Mouse (Mus musculus): ENCODE data around the gene Elane. TPM values are rescaled to one million over a fixed set of nuclear protein-coding genes. Genes with fewer than 3 reads are reported as not detected.
A peak's percentile ranks its signal among the peaks of the same experiment; 100 is the strongest.

Elane gene
- polyA plus RNA-seq, 1 experiment from 2014 or later: not detected

- no peak for ATAC-seq (replicated peaks)
- Histone ChIP-seq H3K9me3 (no peaks in the 10 kb centered on the region), H3K27me3 (no peaks in the 10 kb centered on the region), H3K4me1 (peaks cover 46% of the 10 kb centered on the region), H3K4me3 (no peak overlapping the region), H3K4me2 (replicated peaks) (no peak overlapping the region), H3K36me3 (peaks cover 5% of the 10 kb centered on the region; the same call in 1 of the 2 replicates), H3K27ac (replicated peaks) (no peak overlapping the region), H3K9ac (replicated peaks) (no peak overlapping the region)
- 88% methylated on average over 16 of the region's 16 CpGs for WGBS
Measured at GRCm38 (mm10) chr10:79930826-79931186, 44.8 kb downstream of the Elane start.

DNA sequence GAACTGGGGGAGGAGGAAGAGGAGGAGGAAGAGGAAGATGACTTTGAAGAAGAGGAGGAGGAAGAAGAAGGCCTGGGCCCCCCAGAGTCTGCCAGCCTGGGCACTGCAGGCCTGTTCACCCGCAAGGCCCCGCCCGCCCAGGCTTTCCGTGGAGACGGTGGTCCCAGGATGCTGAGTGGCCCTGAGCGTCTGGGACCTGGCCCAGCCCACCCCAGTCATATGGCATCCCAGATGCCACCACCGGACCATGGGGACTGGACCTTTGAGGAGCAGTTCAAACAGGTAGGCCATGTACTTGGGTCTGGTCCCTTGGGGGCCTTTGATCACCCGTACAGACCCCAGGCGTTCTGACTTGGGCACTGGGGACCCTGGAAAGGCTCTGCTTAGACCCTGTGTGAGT is 45.8 kb downstream of the Elane start:
- Histone ChIP-seq H3K4me1 (peaks cover 43% of the 10 kb centered on the region), H3K27me3 (no peaks in the 10 kb centered on the region), H3K36me3 (peaks cover 5% of the 10 kb centered on the region; the same call in 1 of the 2 replicates), H3K9me3 (no peaks in the 10 kb centered on the region), H3K27ac (replicated peaks) (no peak overlapping the region), H3K4me3 (no peak overlapping the region), H3K9ac (replicated peaks) (no peak overlapping the region), H3K4me2 (replicated peaks) (no peak overlapping the region)
- 88% methylated on average over 9 of the region's 9 CpGs for WGBS
- no peak for ATAC-seq (replicated peaks)

GRCm38 (mm10) chr10:79932736-79933135 is 46.7 kb downstream of the Elane start:
- no peak overlapping the region for H3K4me2 ChIP-seq (replicated peaks)
- H3K27me3 ChIP-seq: no peaks in the 10 kb centered on the region
- ATAC-seq (replicated peaks): no peak
- peaks cover 5% of the 10 kb centered on the region; the same call in 1 of the 2 replicates for H3K36me3 ChIP-seq
- no peak overlapping the region for H3K4me3 ChIP-seq
- no peak overlapping the region for H3K9ac ChIP-seq (replicated peaks)
- peaks cover 50% of the 10 kb centered on the region for H3K4me1 ChIP-seq
- 48% methylated on average over 8 of the region's 8 CpGs for WGBS
- H3K9me3 ChIP-seq: no peaks in the 10 kb centered on the region
- H3K27ac ChIP-seq (replicated peaks): no peak overlapping the region

GRCm38 (mm10) chr10:79933145-79933679 is 47.2 kb downstream of the Elane start:
- Histone ChIP-seq H3K4me1 (peaks cover 48% of the 10 kb centered on the region), H3K9me3 (no peaks in the 10 kb centered on the region), H3K27me3 (no peaks in the 10 kb centered on the region), H3K36me3 (peaks cover 5% of the 10 kb centered on the region; the same call in 1 of the 2 replicates), H3K4me2 (replicated peaks) (no peak overlapping the region), H3K4me3 (no peak overlapping the region), H3K9ac (replicated peaks) (no peak overlapping the region), H3K27ac (replicated peaks) (peak overlapping the region; percentile 72)
- whole genome bisulfite sequencing: 65% methylated on average over 9 of the region's 9 CpGs
- ATAC-seq (replicated peaks): no peak

DNA sequence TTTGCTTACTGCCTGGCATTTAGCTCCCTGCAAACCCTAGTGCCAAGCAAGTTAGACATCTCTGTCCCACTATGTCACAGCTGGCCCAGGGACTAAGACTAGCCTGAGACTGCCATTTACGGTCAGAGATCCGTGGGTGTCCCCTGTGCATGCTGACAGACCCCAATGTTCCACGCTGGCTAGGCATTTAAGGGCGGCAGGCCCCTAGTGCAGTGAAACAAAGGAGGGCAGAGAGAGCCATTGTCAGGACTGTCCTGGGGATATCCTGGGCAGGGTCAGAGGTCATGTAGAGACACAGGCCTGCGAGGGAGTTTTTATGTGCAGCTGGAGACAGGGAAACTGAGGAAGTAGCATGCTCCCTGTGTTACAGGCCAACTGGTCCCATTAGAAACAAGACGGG is 47.8 kb downstream of the Elane start:
- H3K4me1 ChIP-seq: peaks cover 43% of the 10 kb centered on the region
- no peak overlapping the region for H3K4me2 ChIP-seq (replicated peaks)
- H3K4me3 ChIP-seq: no peak overlapping the region
- no peaks in the 10 kb centered on the region for H3K9me3 ChIP-seq
- peak overlapping the region; percentile 72 for H3K27ac ChIP-seq (replicated peaks)
- H3K36me3 ChIP-seq: peaks cover 5% of the 10 kb centered on the region; the same call in 1 of the 2 replicates
- no peak for ATAC-seq (replicated peaks)
- 31% methylated on average over 6 of the region's 6 CpGs for WGBS
- no peak overlapping the region for H3K9ac ChIP-seq (replicated peaks)
- H3K27me3 ChIP-seq: no peaks in the 10 kb centered on the region

DNA sequence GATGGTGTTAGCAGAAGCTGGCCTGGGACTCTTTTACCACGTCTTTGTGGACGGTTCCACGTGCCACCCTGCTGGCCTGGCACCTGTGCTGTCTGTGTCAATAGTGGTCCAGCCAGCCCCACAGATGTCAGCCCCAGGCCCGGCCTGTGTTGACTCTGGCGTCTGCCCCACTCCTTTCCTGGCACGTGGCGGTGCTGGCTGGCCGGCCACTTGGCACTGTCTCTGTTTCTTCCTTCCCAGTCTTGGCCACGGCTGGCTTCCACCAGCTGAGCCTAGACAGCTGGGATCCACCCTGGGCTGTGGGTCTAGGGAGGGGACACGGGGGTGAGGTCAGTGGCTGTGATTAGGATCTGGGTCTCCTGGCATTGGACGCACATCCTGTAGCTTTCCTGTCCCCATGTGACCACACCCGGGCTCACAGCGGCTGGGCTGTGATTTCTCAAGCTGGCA is 48.2 kb downstream of the Elane start:
- no peaks in the 10 kb centered on the region for H3K27me3 ChIP-seq
- ATAC-seq (replicated peaks): peak; percentile 49
- no peak overlapping the region for H3K9ac ChIP-seq (replicated peaks)
- peak overlapping the region; percentile 72 for H3K27ac ChIP-seq (replicated peaks)
- peaks cover 39% of the 10 kb centered on the region for H3K4me1 ChIP-seq
- no peaks in the 10 kb centered on the region for H3K9me3 ChIP-seq
- H3K4me3 ChIP-seq: no peak overlapping the region
- no peak overlapping the region for H3K4me2 ChIP-seq (replicated peaks)
- peaks cover 5% of the 10 kb centered on the region; the same call in 1 of the 2 replicates for H3K36me3 ChIP-seq
- WGBS: 65% methylated on average over 13 of the region's 13 CpGs

DNA sequence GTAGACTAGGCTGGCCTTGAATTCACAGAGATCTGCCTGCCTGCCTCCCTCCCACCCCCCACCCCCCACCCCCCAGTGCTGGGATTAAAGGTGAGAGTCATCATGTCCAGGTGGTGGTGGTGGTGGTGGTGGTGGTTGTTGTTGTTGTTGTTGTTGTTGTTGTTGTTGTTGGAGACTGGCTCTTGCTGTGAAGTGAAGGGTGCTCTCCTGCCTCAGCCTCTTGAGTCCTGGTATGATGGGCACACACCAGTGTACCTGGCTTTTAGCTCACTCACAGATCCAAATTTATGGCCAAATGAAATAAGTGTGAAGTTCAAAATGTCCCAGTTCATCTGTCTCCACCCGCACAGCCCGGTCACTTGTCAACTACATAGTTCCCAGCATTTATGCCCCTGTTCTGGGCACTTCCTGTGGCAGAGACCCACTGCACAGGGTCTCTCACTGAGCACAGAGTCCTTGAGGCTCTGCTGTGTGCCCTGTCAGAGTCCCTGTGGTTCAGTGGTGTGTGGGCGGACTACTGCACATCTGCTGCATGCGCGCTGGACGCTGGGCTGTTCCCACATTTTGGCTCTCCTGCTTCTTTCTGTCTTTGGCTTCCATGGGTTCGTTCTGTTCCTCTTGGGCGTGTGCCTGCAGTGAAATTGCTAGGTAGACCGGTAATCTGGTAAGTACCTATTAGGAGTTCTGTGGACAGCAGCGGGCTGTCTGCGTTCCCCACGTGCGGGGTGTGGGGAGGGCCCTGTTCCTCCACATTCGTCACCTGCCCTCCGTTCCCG is 48.9 kb downstream of the Elane start:
- Histone ChIP-seq H3K4me3 (no peak overlapping the region), H3K27ac (replicated peaks) (peak overlapping the region; percentile 72), H3K4me2 (replicated peaks) (no peak overlapping the region), H3K9ac (replicated peaks) (no peak overlapping the region), H3K36me3 (peaks cover 5% of the 10 kb centered on the region; the same call in 1 of the 2 replicates), H3K9me3 (no peaks in the 10 kb centered on the region), H3K27me3 (no peaks in the 10 kb centered on the region), H3K4me1 (peaks cover 33% of the 10 kb centered on the region)
- WGBS: 89% methylated on average over 16 of the region's 16 CpGs
- no peak for ATAC-seq (replicated peaks)

DNA sequence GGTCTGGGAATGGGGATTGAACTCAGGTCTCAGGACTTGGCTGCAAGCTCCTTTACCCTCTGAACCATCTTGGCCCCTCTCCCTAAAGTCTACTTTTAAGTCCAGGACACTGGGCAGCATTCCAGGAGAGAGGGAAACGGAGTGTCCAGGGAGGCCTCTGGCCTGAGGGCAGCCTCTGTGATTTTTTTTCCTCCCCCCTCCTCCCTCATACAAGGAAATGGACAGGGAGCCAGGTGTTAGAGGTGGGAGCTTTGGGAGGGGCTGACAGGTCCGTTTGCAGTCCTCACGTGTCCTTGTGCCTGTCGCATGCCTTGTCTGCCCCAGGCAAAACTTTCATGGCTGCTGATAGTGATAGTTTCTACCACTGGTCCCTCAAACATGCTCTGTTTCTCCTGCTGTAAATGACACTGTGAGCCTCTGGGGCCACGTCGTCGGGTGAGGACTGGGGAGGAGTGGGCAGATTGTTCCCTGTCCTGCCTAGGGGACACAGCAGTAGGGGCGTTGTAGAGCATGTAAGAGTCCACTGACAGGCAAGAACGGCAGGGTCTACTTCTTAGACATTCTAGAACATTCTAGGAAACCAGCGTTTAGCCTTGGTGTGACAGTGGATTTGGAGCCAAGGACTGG is 50.4 kb downstream of the Elane start:
- Histone ChIP-seq H3K27me3 (no peaks in the 10 kb centered on the region), H3K27ac (replicated peaks) (no peak overlapping the region), H3K9me3 (no peaks in the 10 kb centered on the region), H3K4me2 (replicated peaks) (no peak overlapping the region), H3K36me3 (peaks cover 5% of the 10 kb centered on the region; the same call in 1 of the 2 replicates), H3K4me1 (peaks cover 30% of the 10 kb centered on the region), H3K4me3 (no peak overlapping the region), H3K9ac (replicated peaks) (no peak overlapping the region)
- no peak for ATAC-seq (replicated peaks)
- WGBS: 78% methylated on average over 10 of the region's 10 CpGs

DNA sequence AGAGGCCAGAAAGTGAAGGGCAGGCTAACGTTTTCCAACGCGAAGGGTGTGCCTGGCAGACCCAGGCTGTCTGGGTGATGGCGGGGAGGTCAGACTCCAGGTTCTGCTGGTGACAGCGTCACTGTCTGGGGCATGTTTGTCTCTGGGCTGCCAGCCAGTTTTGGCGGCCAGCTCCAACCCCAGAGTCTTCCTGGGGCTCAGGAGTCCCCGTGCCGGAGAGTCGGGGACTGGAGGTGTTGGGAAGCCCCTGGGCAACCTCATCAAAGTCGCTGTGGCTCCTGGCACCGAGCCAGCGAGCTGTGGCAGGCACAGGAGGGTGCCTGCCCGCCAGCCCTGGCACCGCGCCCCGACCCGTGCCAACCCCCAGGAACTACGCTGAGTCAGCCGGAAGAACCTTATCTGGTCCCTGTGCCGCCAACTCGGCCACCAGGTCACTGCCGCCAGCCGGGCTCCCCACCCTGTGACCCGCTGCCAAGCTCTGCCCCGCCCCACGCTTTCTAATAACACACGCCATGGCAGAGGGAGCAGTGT is 50.9 kb downstream of the Elane start:
- Histone ChIP-seq H3K36me3 (peaks cover 5% of the 10 kb centered on the region; the same call in 1 of the 2 replicates), H3K4me1 (peaks cover 30% of the 10 kb centered on the region), H3K9me3 (no peaks in the 10 kb centered on the region), H3K27me3 (no peaks in the 10 kb centered on the region), H3K27ac (replicated peaks) (no peak overlapping the region), H3K4me3 (no peak overlapping the region), H3K9ac (replicated peaks) (no peak overlapping the region), H3K4me2 (replicated peaks) (no peak overlapping the region)
- WGBS: 35% methylated on average over 20 of the region's 27 CpGs
- ATAC-seq (replicated peaks): no peak

Small RNA genes lying within 50 kb of the gene (microRNA-seq; reads per million reads assigned to microRNA genes)
- gene Mir6910: not detected

Other genes starting within 250 kb of the Elane start
- gene Shc2, start 248.3 kb upstream of the Elane start, polyA plus RNA-seq (2015; fragmentation: Nextera tagmentation; extraction: Ambion mirVana): 15.1 and 15.3 TPM in 2 replicates
- gene Odf3l2, start 240.5 kb upstream of the Elane start, polyA plus RNA-seq (2015; fragmentation: Nextera tagmentation; extraction: Ambion mirVana): 0.32 TPM in 1 of 2 replicates, not detected in the other
- gene Madcam1, start 221.7 kb upstream of the Elane start, polyA plus RNA-seq (2015; fragmentation: Nextera tagmentation; extraction: Ambion mirVana): 0.95 and 1.3 TPM in 2 replicates
- gene Tpgs1, start 216.9 kb upstream of the Elane start, polyA plus RNA-seq (2015; fragmentation: Nextera tagmentation; extraction: Ambion mirVana): 80.0 and 83.6 TPM in 2 replicates
- 75.7 and 81.2 TPM in 2 replicates for gene Cdc34, start 204.1 kb upstream of the Elane start, polyA plus RNA-seq (2015; fragmentation: Nextera tagmentation; extraction: Ambion mirVana)
- 2.0 and 2.3 TPM in 2 replicates for gene Gzmm, start 197.2 kb upstream of the Elane start, polyA plus RNA-seq (2015; fragmentation: Nextera tagmentation; extraction: Ambion mirVana)
- 689 and 728 TPM in 2 replicates for gene Bsg, start 181.8 kb upstream of the Elane start, polyA plus RNA-seq (2015; fragmentation: Nextera tagmentation; extraction: Ambion mirVana)
- 0.64 and 0.69 TPM in 2 replicates for gene Hcn2, start 169.6 kb upstream of the Elane start, polyA plus RNA-seq (2015; fragmentation: Nextera tagmentation; extraction: Ambion mirVana)
- gene Polrmt, start 139.7 kb upstream of the Elane start, polyA plus RNA-seq (2015; fragmentation: Nextera tagmentation; extraction: Ambion mirVana): 43.7 and 44.0 TPM in 2 replicates
- 0.69 and 0.72 TPM in 2 replicates for gene Fgf22, start 131.2 kb upstream of the Elane start, polyA plus RNA-seq (2015; fragmentation: Nextera tagmentation; extraction: Ambion mirVana)
- 94.9 and 108 TPM in 2 replicates for gene Rnf126, start 119.3 kb upstream of the Elane start, polyA plus RNA-seq (2015; fragmentation: Nextera tagmentation; extraction: Ambion mirVana)
- 0.83 and 0.84 TPM in 2 replicates for gene Fstl3, start 109.0 kb upstream of the Elane start, polyA plus RNA-seq (2015; fragmentation: Nextera tagmentation; extraction: Ambion mirVana)
- gene Prss57, start 95.3 kb upstream of the Elane start, polyA plus RNA-seq (2015; fragmentation: Nextera tagmentation; extraction: Ambion mirVana): 0.25 and 0.43 TPM in 2 replicates
- 317 and 325 TPM in 2 replicates for gene Palm, start 92.7 kb upstream of the Elane start, polyA plus RNA-seq (2015; fragmentation: Nextera tagmentation; extraction: Ambion mirVana)
- 0.66 and 0.68 TPM in 2 replicates for gene Misp, start 65.3 kb upstream of the Elane start, polyA plus RNA-seq (2015; fragmentation: Nextera tagmentation; extraction: Ambion mirVana)
- 108 and 120 TPM in 2 replicates for gene Ptbp1, start 31.8 kb upstream of the Elane start, polyA plus RNA-seq (2015; fragmentation: Nextera tagmentation; extraction: Ambion mirVana)
- gene Prtn3, start 11.8 kb upstream of the Elane start, polyA plus RNA-seq (2015; fragmentation: Nextera tagmentation; extraction: Ambion mirVana): 13.5 and 15.0 TPM in 2 replicates
- gene Plppr3, start 11.6 kb upstream of the Elane start, polyA plus RNA-seq (2015; fragmentation: Nextera tagmentation; extraction: Ambion mirVana): 405 and 410 TPM in 2 replicates
- not detected in 2 replicates for gene Cfd, start 4.6 kb downstream of the Elane start, polyA plus RNA-seq (2015; fragmentation: Nextera tagmentation; extraction: Ambion mirVana)
- 53.2 and 56.6 TPM in 2 replicates for gene Med16, start 22.7 kb downstream of the Elane start, polyA plus RNA-seq (2015; fragmentation: Nextera tagmentation; extraction: Ambion mirVana)
- gene Gm26602, start 24.6 kb downstream of the Elane start, polyA plus RNA-seq (2015; fragmentation: Nextera tagmentation; extraction: Ambion mirVana): 10.4 and 21.1 TPM in 2 replicates
- 2.2 and 2.7 TPM in 2 replicates for gene Kiss1r, start 30.7 kb downstream of the Elane start, polyA plus RNA-seq (2015; fragmentation: Nextera tagmentation; extraction: Ambion mirVana)
- gene R3hdm4, start 35.0 kb downstream of the Elane start, polyA plus RNA-seq (2015; fragmentation: Nextera tagmentation; extraction: Ambion mirVana): 272 and 277 TPM in 2 replicates
- gene Arid3a, start 40.8 kb downstream of the Elane start, polyA plus RNA-seq (2015; fragmentation: Nextera tagmentation; extraction: Ambion mirVana): 2.7 and 3.1 TPM in 2 replicates
- 89.2 and 94.3 TPM in 2 replicates for gene Wdr18, start 73.9 kb downstream of the Elane start, polyA plus RNA-seq (2015; fragmentation: Nextera tagmentation; extraction: Ambion mirVana)
- gene Grin3b, start 84.5 kb downstream of the Elane start, polyA plus RNA-seq (2015; fragmentation: Nextera tagmentation; extraction: Ambion mirVana): 0.50 and 0.63 TPM in 2 replicates
- 21.7 and 23.1 TPM in 2 replicates for gene Tmem259, start 98.1 kb downstream of the Elane start, polyA plus RNA-seq (2015; fragmentation: Nextera tagmentation; extraction: Ambion mirVana)
- gene Cnn2, start 102.3 kb downstream of the Elane start, polyA plus RNA-seq (2015; fragmentation: Nextera tagmentation; extraction: Ambion mirVana): 26.7 and 29.1 TPM in 2 replicates
- 3.7 and 4.1 TPM in 2 replicates for gene Abca7, start 110.2 kb downstream of the Elane start, polyA plus RNA-seq (2015; fragmentation: Nextera tagmentation; extraction: Ambion mirVana)
- gene Arhgap45, start 130.4 kb downstream of the Elane start, polyA plus RNA-seq (2015; fragmentation: Nextera tagmentation; extraction: Ambion mirVana): 1.3 TPM in 2 replicates
- 179 and 186 TPM in 2 replicates for gene Polr2e, start 153.5 kb downstream of the Elane start, polyA plus RNA-seq (2015; fragmentation: Nextera tagmentation; extraction: Ambion mirVana)
- gene Gpx4, start 160.9 kb downstream of the Elane start, polyA plus RNA-seq (2015; fragmentation: Nextera tagmentation; extraction: Ambion mirVana): 472 and 476 TPM in 2 replicates
- gene Sbno2, start 219.3 kb downstream of the Elane start, polyA plus RNA-seq (2015; fragmentation: Nextera tagmentation; extraction: Ambion mirVana): 13.4 TPM in 2 replicates
- gene Stk11, start 229.6 kb downstream of the Elane start, polyA plus RNA-seq (2015; fragmentation: Nextera tagmentation; extraction: Ambion mirVana): 20.3 and 21.5 TPM in 2 replicates

All from forebrain, embryonic 15.5 days (tissue).